Mouse (Mus musculus) layer of hippocampus, postnatal 25 days (tissue): ENCODE results near the gene Zscan4c. TPM values are rescaled to one million over a fixed set of nuclear protein-coding genes. Genes with fewer than 3 reads are reported as not detected.
"Not testable (repeated sequence)": the region's sequence is repeated elsewhere in the genome, so short reads cannot be mapped to it uniquely, and the experiment has no call there.

Source experiments
- DNase-seq, 2 experiments: peaks; one replicate each; pipeline ENCODE4 v3.0.0; 2022; ENCODE audit warnings: mixed read lengths in 2 of 2, low spot score in 1 of 2; ENCODE audit errors: extremely low spot score in 1 of 2
- microRNA-seq, 2 experiments: library from miRNA; unstranded; fragments of <30 nt; microRNA quantifications; one replicate each; pipeline ENCODE4 v1.2.0; 2021
- total RNA-seq, 2 experiments: library from RNA; stranded (reverse); gene quantifications; 2 replicates each; pipeline ENCODE4 v1.2.3; 2021

The Zscan4c gene
- total RNA-seq, result not detected

GRCm38 (mm10) chr7:11005445-11005844 lies at the start of gene Zscan4c:
TSS of gene Zscan4c (plus strand) at chr7:11005745.
- DNase-seq, result not testable (repeated sequence)

Small RNAs within 50 kb of the gene (microRNA-seq; reads per million reads assigned to microRNA genes)
- gene Mir297-1, result 0 reads per million in 2 experiments

Other genes starting within 250 kb of the Zscan4c start
- not detected for gene Zscan4b, start 100.7 kb upstream of the Zscan4c start, total RNA-seq
- gene Zscan4-ps1, start 63.9 kb downstream of the Zscan4c start, total RNA-seq, result not detected
- gene Zscan4d, start 160.4 kb downstream of the Zscan4c start, total RNA-seq, result not detected